In genomic region chr2:38356428-38357260, GRCm38 (mm10) we compare ENCODE assay signal across 9 mouse cellular contexts. TPM values are rescaled to one million over a fixed set of nuclear protein-coding genes. Genes with fewer than 3 reads are reported as not detected.
DNase-seq lines count a peak whose midpoint lies in the region; ATAC-seq and TF ChIP-seq lines count a peak whose summit lies in the region.
"Had no signal": no experiment of that assay in that cellular context is flagged by ENCODE, and none has a peak within 500 bp of the region (broad histone marks: within the 10 kb centered on the region; RNA-seq: fewer than 3 reads in every experiment).

No protein-coding gene starts in this region.

- 1% methylated on average over 52 of the region's 53 CpGs for WGBS in heart, embryonic 14.5 days
- WGBS in hindbrain, embryonic 12.5 days = under 1% methylated on average over 53 of the region's 53 CpGs
- WGBS in midbrain, embryonic 12.5 days = 1% methylated on average over 37 of the region's 53 CpGs
- 5% methylated on average over 53 of the region's 53 CpGs for WGBS in kidney, adult 2 months

- H3K36me3 ChIP-seq in heart, embryonic 14.5 days (ENCODE audit: control insufficient read depth, insufficient read depth, low read length) = no peaks in the 10 kb centered on the region
- H3K36me3 ChIP-seq in hindbrain, embryonic 12.5 days = no peaks in the 10 kb centered on the region
- no peaks in the 10 kb centered on the region for H3K36me3 ChIP-seq in midbrain, embryonic 12.5 days
- H3K36me3 ChIP-seq in kidney, adult 2 months (ENCODE audit: control insufficient read depth, insufficient read depth, low read length) = no peaks in the 10 kb centered on the region

- H3K27me3 ChIP-seq in heart, embryonic 14.5 days (ENCODE audit: control insufficient read depth, insufficient read depth, low read length) = peaks cover 96% of the 10 kb centered on the region
- peaks cover 92% of the 10 kb centered on the region for H3K27me3 ChIP-seq in hindbrain, embryonic 12.5 days
- peaks cover 92% of the 10 kb centered on the region for H3K27me3 ChIP-seq in midbrain, embryonic 12.5 days
- H3K27me3 ChIP-seq in kidney, adult 2 months (replicated peaks; ENCODE audit: control insufficient read depth, insufficient read depth, low read length) = peaks cover 15% of the 10 kb centered on the region

- no peaks in the 10 kb centered on the region for H3K9me3 ChIP-seq in heart, embryonic 14.5 days (ENCODE audit: control insufficient read depth, low read length)
- H3K9me3 ChIP-seq in hindbrain, embryonic 12.5 days (replicated peaks) = no peaks in the 10 kb centered on the region
- no peaks in the 10 kb centered on the region for H3K9me3 ChIP-seq in midbrain, embryonic 12.5 days

- H3K27ac ChIP-seq in heart, embryonic 14.5 days (replicated peaks in 1 of 2; ENCODE audit: control insufficient read depth in 1 of 2, insufficient read depth in 1 of 2, low read depth in 2 of 2, low read length in 2 of 2) = no peak overlapping the region
- H3K27ac ChIP-seq in bone marrow macrophage, adult 2 months (ENCODE audit: insufficient read depth, low read depth, low read length) = no peak overlapping the region
- H3K27ac ChIP-seq in hindbrain, embryonic 12.5 days = peak overlapping the region; percentile 49
- H3K27ac ChIP-seq in midbrain, embryonic 12.5 days (replicated peaks) = peak overlapping the region; percentile 92
- no peak overlapping the region for H3K27ac ChIP-seq in kidney, adult 2 months (ENCODE audit: insufficient read depth, low read depth, low read length)

- H3K4me3 ChIP-seq in heart, embryonic 14.5 days (ENCODE audit: control insufficient read depth in 1 of 2, insufficient read depth in 1 of 2, low read depth in 1 of 2, low read length in 2 of 2) = peak overlapping the region; percentile 13 to 19
- H3K4me3 ChIP-seq in bone marrow macrophage, adult 2 months (ENCODE audit: insufficient read depth, low read length) = peak overlapping the region; percentile 40
- H3K4me3 ChIP-seq in hindbrain, embryonic 12.5 days = peak overlapping the region; percentile 46
- peak overlapping the region; percentile 52 for H3K4me3 ChIP-seq in midbrain, embryonic 12.5 days
- no peak overlapping the region for H3K4me3 ChIP-seq in kidney, adult 2 months (ENCODE audit: insufficient read depth, low read depth, low read length)

- H3K4me1 ChIP-seq in heart, embryonic 14.5 days (ENCODE audit: control insufficient read depth in 2 of 2, insufficient read depth in 2 of 2, low read length in 2 of 2) = peaks cover 0 to 19% of the 10 kb centered on the region in 2 experiments; a peak in 2 of 4 replicates
- no peaks in the 10 kb centered on the region for H3K4me1 ChIP-seq in bone marrow macrophage, adult 2 months (ENCODE audit: control insufficient read depth, insufficient read depth, low read length)
- peaks cover 20% of the 10 kb centered on the region for H3K4me1 ChIP-seq in hindbrain, embryonic 12.5 days
- H3K4me1 ChIP-seq in midbrain, embryonic 12.5 days = peaks cover 46% of the 10 kb centered on the region
- peaks cover 2% of the 10 kb centered on the region; the same call in 1 of the 2 replicates for H3K4me1 ChIP-seq in kidney, adult 2 months (ENCODE audit: control insufficient read depth, insufficient read depth, low read length)

- ATAC-seq in heart, embryonic 14.5 days (ENCODE audit: insufficient number of reproducible peaks, insufficient read depth, low FRiP score, low read depth) = no peak
- ATAC-seq in hindbrain, embryonic 12.5 days (ENCODE audit: low FRiP score) = 0 out of 2 replicates have a peak, but pooled peaks have one; percentile 6
- ATAC-seq in midbrain, embryonic 12.5 days (ENCODE audit: low FRiP score, low read depth) = 0 out of 2 replicates have a peak, but pooled peaks have one; percentile 5

- H3K9ac ChIP-seq in heart, embryonic 14.5 days (ENCODE audit: low read length) = no peak overlapping the region
- H3K9ac ChIP-seq in hindbrain, embryonic 12.5 days = peak overlapping the region; percentile 55
- peak overlapping the region; percentile 71 for H3K9ac ChIP-seq in midbrain, embryonic 12.5 days (replicated peaks)

- DNase-seq in heart, postnatal 4 days = no peak
- DNase-seq in thymus, postnatal 14 days = no peak
- DNase-seq in testis, postnatal 10 days (ENCODE audit: low spot score) = no peak
- DNase-seq in kidney, adult 2 months = no peak
- DNase-seq: lung, adult 18-20 months had no signal

- TF ChIP-seq CTCF in bone marrow macrophage, adult 2 months (IDR thresholded peaks at IDR 0.05; ENCODE audit: low read depth, low read length) = no peak
- TF ChIP-seq CTCF in kidney, adult 2 months (conservative IDR thresholded peaks at IDR 0.05; ENCODE audit: insufficient read depth, insufficient read length, low read depth, low read length) = no peak

- H3K4me2 ChIP-seq in heart, embryonic 14.5 days (ENCODE audit: low read length) = peak overlapping the region; percentile 49
- H3K4me2 ChIP-seq in hindbrain, embryonic 12.5 days (replicated peaks) = peak overlapping the region; percentile 49
- H3K4me2 ChIP-seq in midbrain, embryonic 12.5 days (replicated peaks) = peak overlapping the region; percentile 68

- no peak for TF ChIP-seq POLR2A in bone marrow macrophage, adult 2 months (IDR thresholded peaks at IDR 0.05; ENCODE audit: borderline replicate concordance, low read depth, low read length)
- TF ChIP-seq POLR2A in kidney, adult 2 months (IDR thresholded peaks at IDR 0.05; ENCODE audit: low read depth, low read length) = no peak

RNA-seq across cellular contexts. Expression of gene Lhx2, which starts 17.6 kb away (rescaled TPM):
- 0.43 TPM in 1 of 2 replicates, not detected in the other for polyA plus RNA-seq in heart, embryonic 14.5 days (2014; fragmentation: Nextera tagmentation; extraction: Ambion mirVana)
- 1 to 10 TPM in 1 of 2 experiments, under 1 TPM in 1; 0.29 to 1.2 TPM for total RNA-seq in heart, postnatal 4 days (2021)
- 0.32 TPM in 1 of 2 replicates, not detected in the other for polyA plus RNA-seq in bone marrow macrophage, adult 2 months (2012; ENCODE audit: insufficient read depth, insufficient read length, missing spikeins)
- polyA plus RNA-seq in hindbrain, embryonic 12.5 days (2016; fragmentation: Nextera tagmentation; extraction: Ambion mirVana) = 31.0 and 31.2 TPM in 2 replicates
- polyA plus RNA-seq in midbrain, embryonic 12.5 days (2016; fragmentation: Nextera tagmentation; extraction: Ambion mirVana) = 110 and 133 TPM in 2 replicates
- polyA plus RNA-seq in kidney, adult 2 months (2012; rRNA removed) = 0.08 and 0.10 TPM in 2 replicates

Comparison
In these comparisons a context has a peak if more than half of its experiments do, and no peak if none do; other contexts are left out.
1. H3K27ac ChIP-seq: peak in hindbrain, embryonic 12.5 days (single experiment) and midbrain, embryonic 12.5 days (single experiment); none in heart, embryonic 14.5 days (0 of 2), bone marrow macrophage, adult 2 months (single experiment) and kidney, adult 2 months (single experiment).
2. RNA of gene Lhx2, which starts 17.6 kb away (polyA plus RNA-seq): 110 to 133 TPM in midbrain, embryonic 12.5 days and 31.0 to 31.2 TPM in hindbrain, embryonic 12.5 days; 0.43 TPM in heart, embryonic 14.5 days, 0.32 TPM in bone marrow macrophage, adult 2 months and 0.08 to 0.10 TPM in kidney, adult 2 months; every median in the first group is over 10 times any median in the second.
3. Peak in every context shown above with its lines, with median percentiles within 50 percentile points of each other: H3K4me2 ChIP-seq.